Mouse (Mus musculus) forebrain, embryonic 11.5 days (tissue): ENCODE data around the gene Fip1l1. TPM values are rescaled to one million over a fixed set of nuclear protein-coding genes. Genes with fewer than 3 reads are reported as not detected.

Experiments
- ATAC-seq: fragments of 200-750 bp; cut with Nextera tagmentation; replicated peaks from 2 replicates; pipeline ENCODE4 v1.8.0; 2017; ENCODE audit warnings: moderate TSS enrichment; ENCODE audit not compliant: low FRiP score
- DNase-seq: peaks from one replicate; pipeline ENCODE4 v3.0.0-alpha.2; 2017; ENCODE audit warnings: low spot score
- H3K27ac ChIP-seq: fragments of 300-500 bp; sonication (generic); 2 replicates; pipeline ENCODE4 v1.5.1; 2014; ENCODE audit warnings: low read depth, low read length
- H3K27me3 ChIP-seq: fragments of 300-500 bp; sonication (generic); 2 replicates; pipeline ENCODE4 v1.6.1; 2014; ENCODE audit warnings: mild to moderate bottlenecking, low read length, mixed read lengths; ENCODE audit not compliant: control insufficient read depth, insufficient read depth
- H3K36me3 ChIP-seq: fragments of 300-500 bp; sonication (generic); 2 replicates; pipeline ENCODE4 v1.6.1; 2014; ENCODE audit warnings: mild to moderate bottlenecking, low read length, moderate library complexity, mixed read lengths; ENCODE audit not compliant: control insufficient read depth, insufficient read depth
- H3K4me1 ChIP-seq: fragments of 300-500 bp; sonication (generic); replicated peaks from 2 replicates; pipeline ENCODE4 v1.6.1; 2014; ENCODE audit warnings: low read length, mixed read lengths; ENCODE audit not compliant: control insufficient read depth, insufficient read depth
- H3K4me2 ChIP-seq: fragments of 300-500 bp; sonication (generic); 2 replicates; pipeline ENCODE4 v1.6.1; 2014; ENCODE audit warnings: low read depth, mild to moderate bottlenecking, low read length, moderate library complexity, mixed read lengths; ENCODE audit not compliant: severe bottlenecking
- H3K4me3 ChIP-seq: fragments of 300-500 bp; sonication (generic); 2 replicates; pipeline ENCODE4 v1.5.1; 2014; ENCODE audit warnings: low read depth, low read length
- H3K9ac ChIP-seq: fragments of 300-500 bp; sonication (generic); 2 replicates; pipeline ENCODE4 v1.6.1; 2014; ENCODE audit warnings: low read length
- H3K9me3 ChIP-seq: fragments of 300-500 bp; sonication (generic); 2 replicates; pipeline ENCODE4 v1.6.1; 2016; ENCODE audit warnings: low read length, mixed read lengths; ENCODE audit not compliant: control insufficient read depth
- WGBS: fragments of 180-500 bp; shearing (Covaris S2); extraction: QIAGEN DNeasy Blood & Tissue Kit; methylation state at CpG from one replicate; pipeline ENCODE4 v1.1.7; 2014; 5-methylcytosine and 5-hydroxymethylcytosine counted together
- polyA plus RNA-seq: library from polyadenylated mRNA; unstranded; fragments of >200 nt; fragmentation: Nextera tagmentation; extraction: Ambion mirVana; gene quantifications from 2 replicates; pipeline ENCODE4 v1.2.1, GENCODE M21; 2014

Gene Fip1l1
- polyA plus RNA-seq, 1 experiment from 2014 or later, result 128 TPM

DNA sequence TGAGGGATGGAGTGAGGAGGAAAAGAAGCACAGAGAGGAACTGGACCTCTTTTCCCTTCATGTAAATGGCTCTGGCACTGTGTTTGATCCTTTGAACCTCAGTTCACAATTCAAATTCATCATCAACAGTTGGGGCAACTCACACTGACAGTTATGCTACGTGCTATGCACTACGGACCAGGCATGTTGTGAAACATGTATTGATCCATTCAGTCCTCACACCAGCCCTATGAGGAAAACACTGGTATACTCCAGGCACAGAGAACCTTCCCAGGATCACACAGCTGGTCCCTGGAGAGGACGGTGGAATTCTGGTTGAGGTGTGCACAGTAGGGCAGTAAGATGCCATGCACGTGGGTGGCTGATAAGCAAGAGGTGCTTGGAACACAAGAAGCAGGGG, 105.3 kb downstream of the Fip1l1 start:
- Histone ChIP-seq H3K4me1 (no peaks in the 10 kb centered on the region), H3K27me3 (no peaks in the 10 kb centered on the region), H3K36me3 (no peaks in the 10 kb centered on the region), H3K4me3 (no peak overlapping the region), H3K9ac (no peak overlapping the region), H3K9me3 (no peaks in the 10 kb centered on the region), H3K4me2 (no peak overlapping the region), H3K27ac (no peak overlapping the region)
- 86% methylated on average over 4 of the region's 4 CpGs for WGBS
- no peak for DNase-seq
- no peak for ATAC-seq

DNA sequence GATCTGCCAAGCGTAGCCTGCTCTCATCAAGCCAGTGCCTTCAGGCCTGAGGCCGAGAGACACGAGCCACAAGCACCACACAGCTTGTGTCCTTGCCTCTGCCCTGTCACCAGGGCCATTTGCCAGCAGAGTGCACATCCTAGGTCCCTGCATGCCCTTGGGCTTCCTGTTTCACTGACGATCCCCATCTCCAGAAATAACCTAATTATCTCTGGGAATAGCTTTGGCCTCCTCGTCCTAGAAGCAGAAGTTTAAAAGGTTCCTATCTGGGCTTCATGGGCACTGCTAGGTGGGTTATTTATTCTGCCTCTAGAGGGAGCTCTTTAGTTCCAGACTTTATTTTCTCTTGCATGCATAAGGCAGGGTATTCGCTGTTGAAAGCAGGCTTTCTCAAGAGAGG, 105.8 kb downstream of the Fip1l1 start:
- Histone ChIP-seq H3K4me3 (no peak overlapping the region), H3K9me3 (no peaks in the 10 kb centered on the region), H3K4me1 (no peaks in the 10 kb centered on the region), H3K4me2 (no peak overlapping the region), H3K36me3 (no peaks in the 10 kb centered on the region), H3K27ac (no peak overlapping the region), H3K27me3 (no peaks in the 10 kb centered on the region), H3K9ac (no peak overlapping the region)
- 54% methylated on average over 6 of the region's 6 CpGs for WGBS
- ATAC-seq (no peak), DNase-seq (no peak)

DNA sequence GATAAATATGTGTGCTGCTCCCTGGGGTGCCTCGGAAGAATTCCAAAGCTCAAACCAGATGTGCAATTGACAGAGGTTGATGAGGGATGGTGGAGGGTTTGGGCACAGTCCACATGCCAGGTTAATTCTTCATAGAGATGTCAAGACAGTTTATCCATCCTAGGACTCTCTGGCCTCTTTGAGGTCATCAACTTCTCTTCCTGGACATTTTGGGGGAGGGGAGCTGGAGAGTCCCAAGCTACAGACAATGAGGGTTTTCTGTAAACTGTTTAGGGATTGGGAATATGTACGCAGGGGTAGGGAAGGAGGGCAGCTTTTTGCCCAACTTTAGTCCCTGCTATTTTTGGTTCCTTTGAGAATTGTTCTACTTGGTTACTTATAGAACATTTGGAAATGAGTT, 107.0 kb downstream of the Fip1l1 start:
- no peaks in the 10 kb centered on the region for H3K36me3 ChIP-seq
- 84% methylated on average over 2 of the region's 2 CpGs for WGBS
- no peak for ATAC-seq
- H3K27ac ChIP-seq, result no peak overlapping the region
- no peak for DNase-seq
- H3K27me3 ChIP-seq, result no peaks in the 10 kb centered on the region
- no peak overlapping the region for H3K4me2 ChIP-seq
- H3K4me3 ChIP-seq, result no peak overlapping the region
- H3K9ac ChIP-seq, result no peak overlapping the region
- H3K9me3 ChIP-seq, result no peaks in the 10 kb centered on the region
- H3K4me1 ChIP-seq, result no peaks in the 10 kb centered on the region

DNA sequence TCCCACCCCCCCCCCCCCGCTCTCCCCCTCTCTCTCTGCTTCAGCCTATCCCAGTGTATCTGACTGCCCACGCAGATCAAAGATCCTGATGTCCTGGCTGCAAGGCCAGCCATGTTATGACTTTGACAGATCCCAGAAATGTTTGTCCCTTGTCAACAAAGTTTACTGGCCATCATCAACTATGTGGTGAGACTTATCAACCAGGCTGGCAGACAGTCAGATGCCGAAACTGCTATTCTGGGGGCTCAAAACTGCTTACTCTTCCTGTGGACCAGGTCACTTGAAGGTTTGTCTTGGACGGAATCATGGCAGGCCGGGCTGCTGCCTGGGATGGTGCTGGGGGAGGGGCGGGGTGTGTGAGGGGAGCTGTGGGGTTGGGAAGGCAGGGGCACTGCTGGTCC, 112.3 kb downstream of the Fip1l1 start:
- H3K36me3 ChIP-seq, result no peaks in the 10 kb centered on the region
- H3K27ac ChIP-seq, result no peak overlapping the region
- no peak overlapping the region for H3K9ac ChIP-seq
- H3K4me3 ChIP-seq, result no peak overlapping the region
- H3K4me2 ChIP-seq, result no peak overlapping the region
- no peaks in the 10 kb centered on the region for H3K27me3 ChIP-seq
- 71% methylated on average over 5 of the region's 6 CpGs for WGBS
- DNase-seq, result no peak
- H3K9me3 ChIP-seq, result no peaks in the 10 kb centered on the region
- no peak for ATAC-seq
- H3K4me1 ChIP-seq, result no peaks in the 10 kb centered on the region

DNA sequence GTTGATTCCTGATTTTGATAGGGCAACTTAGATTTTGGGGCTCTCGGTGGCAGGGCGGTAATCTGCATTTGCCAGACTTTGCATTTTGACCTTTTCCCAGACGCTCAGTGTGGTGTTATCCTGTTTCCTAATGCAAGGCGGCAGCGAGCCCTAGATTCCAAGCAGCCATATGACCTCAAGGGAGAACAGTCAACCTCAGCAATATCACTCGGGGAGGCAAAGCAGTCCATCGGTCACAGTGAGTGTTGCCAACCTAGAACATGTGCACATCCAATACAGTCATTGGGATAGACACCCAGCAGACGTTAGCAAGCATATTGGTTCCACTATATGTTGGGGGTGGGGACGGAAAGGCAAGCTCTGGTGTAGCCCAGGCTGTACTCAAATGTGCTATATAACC, 113.0 kb downstream of the Fip1l1 start:
- H3K4me3 ChIP-seq, result no peak overlapping the region
- H3K27ac ChIP-seq, result no peak overlapping the region
- no peaks in the 10 kb centered on the region for H3K27me3 ChIP-seq
- ATAC-seq, result no peak
- H3K4me1 ChIP-seq, result no peaks in the 10 kb centered on the region
- H3K9me3 ChIP-seq, result no peaks in the 10 kb centered on the region
- H3K9ac ChIP-seq, result no peak overlapping the region
- H3K36me3 ChIP-seq, result no peaks in the 10 kb centered on the region
- no peak overlapping the region for H3K4me2 ChIP-seq
- no peak for DNase-seq
- WGBS, result 86% methylated on average over 9 of the region's 9 CpGs

Other genes starting within 250 kb of the Fip1l1 start
- 13.3 and 15.3 TPM in 2 replicates for gene Scfd2, start 3.7 kb upstream of the Fip1l1 start, polyA plus RNA-seq
- 0.53 TPM in 2 replicates for gene Lnx1, start 167.5 kb downstream of the Fip1l1 start, polyA plus RNA-seq